Mouse (Mus musculus) testis, adult 2 months (tissue): Measurements from ENCODE around the gene Tmem51.

ENCODE experiments used
- CTCF ChIP-seq: fragments of 200-500 bp; IDR thresholded peaks from 2 replicates; pipeline ENCODE4 v1.5.1; 2012; ENCODE audit warnings: low read depth, mild to moderate bottlenecking, inconsistent platforms, low read length, moderate library complexity; ENCODE audit not compliant: control insufficient read depth, insufficient read depth, insufficient replicate concordance
- POLR2A ChIP-seq: fragments of 200-500 bp; IDR thresholded peaks from 2 replicates; pipeline ENCODE4 v1.6.1; 2012; ENCODE audit warnings: low read depth, mild to moderate bottlenecking, inconsistent platforms, low read length, moderate library complexity; ENCODE audit not compliant: control insufficient read depth

DNA sequence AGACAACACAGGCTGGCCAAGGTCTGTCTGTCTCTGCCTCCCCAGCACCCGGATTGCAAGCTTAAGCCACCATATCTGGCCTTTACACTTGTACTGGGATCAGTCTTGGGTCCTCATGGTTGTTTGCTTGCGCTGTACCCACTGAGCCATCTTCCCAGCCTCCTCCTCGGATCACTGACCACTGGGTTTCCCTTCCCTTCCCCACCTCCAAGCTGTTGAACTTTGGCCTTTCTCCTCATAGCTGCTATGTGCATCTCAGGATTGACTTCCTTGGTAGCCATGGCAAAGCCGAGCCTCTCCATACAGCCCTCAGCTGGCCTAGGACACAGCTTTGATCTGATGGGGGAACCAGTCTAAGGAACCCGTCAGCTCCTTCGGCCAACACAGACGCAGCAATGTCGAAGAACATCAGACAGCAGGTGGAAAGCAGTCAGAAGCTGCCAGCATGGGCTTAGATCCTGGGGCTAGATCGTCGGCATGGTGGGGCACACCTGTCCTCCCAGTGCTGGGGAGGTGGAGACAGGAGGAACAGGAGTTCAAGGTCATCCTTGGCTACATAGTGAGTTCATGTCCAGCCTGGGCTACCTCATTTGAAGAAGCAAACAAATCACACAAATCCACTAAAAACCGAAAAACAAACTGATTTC, 19.4 kb downstream of the Tmem51 start:
- no peak for TF ChIP-seq POLR2A
- no peak for TF ChIP-seq CTCF
